In genomic region chr17:80891656-80892055, GRCm38 (mm10) we compare ENCODE assay signal across 11 mouse cellular contexts. TPM values are rescaled to one million over a fixed set of nuclear protein-coding genes. Genes with fewer than 3 reads are reported as not detected.
A peak's percentile ranks its signal among the peaks of the same experiment; 100 is the strongest.
DNase-seq lines count a peak whose midpoint lies in the region; ATAC-seq and TF ChIP-seq lines count a peak whose summit lies in the region.
"Had no signal": no experiment of that assay in that cellular context is flagged by ENCODE, and none has a peak within 500 bp of the region (broad histone marks: within the 10 kb centered on the region; RNA-seq: fewer than 3 reads in every experiment).

No protein-coding gene starts in this region.

- no peaks in the 10 kb centered on the region for H3K9me3 ChIP-seq in heart, embryonic 10.5 days
- no peaks in the 10 kb centered on the region for H3K9me3 ChIP-seq in lung, postnatal 0 days (ENCODE audit: low read length)
- H3K9me3 ChIP-seq in hindbrain, embryonic 11.5 days (ENCODE audit: control insufficient read depth, low read length): no peaks in the 10 kb centered on the region
- H3K9me3 ChIP-seq: neural tube, embryonic 15.5 days had no signal

- ATAC-seq in lung, postnatal 0 days: peak; percentile 67
- ATAC-seq in hindbrain, embryonic 11.5 days (ENCODE audit: low FRiP score): no peak

- DNase-seq in NIH3T3 (ENCODE audit: low read depth): peak; percentile 93
- DNase-seq in adrenal gland, postnatal 14 days: peak; percentile 73
- DNase-seq in heart, embryonic 10.5 days (ENCODE audit: low spot score): no peak
- DNase-seq in lung, postnatal 0 days (ENCODE audit: low spot score): peak; percentile 77
- no peak for DNase-seq in hindbrain, embryonic 11.5 days (ENCODE audit: low spot score)
- DNase-seq in kidney, adult 8-10 months: no peak
- DNase-seq in right cerebral cortex, postnatal 25 days: no peak
- no peak for DNase-seq in right cerebral cortex, adult 2 months (ENCODE audit: low spot score in 2 of 2)
- DNase-seq: gastrocnemius, postnatal 10 days; kidney, adult 9 months had no signal

- TF ChIP-seq CTCF in lung, postnatal 0 days (IDR thresholded peaks at IDR 0.05): no peak

- no peak overlapping the region for H3K9ac ChIP-seq in lung, postnatal 0 days (replicated peaks; ENCODE audit: low read depth)
- H3K9ac ChIP-seq in hindbrain, embryonic 11.5 days (ENCODE audit: low read depth, low read length): no peak overlapping the region
- H3K9ac ChIP-seq: neural tube, embryonic 15.5 days had no signal

- H3K36me3 ChIP-seq in heart, embryonic 10.5 days: no peaks in the 10 kb centered on the region
- H3K36me3 ChIP-seq in lung, postnatal 0 days (ENCODE audit: insufficient read depth, low read length): no peaks in the 10 kb centered on the region
- H3K36me3 ChIP-seq in hindbrain, embryonic 11.5 days (ENCODE audit: control insufficient read depth, insufficient read depth, low read length): no peaks in the 10 kb centered on the region
- H3K36me3 ChIP-seq: neural tube, embryonic 15.5 days had no signal

- peaks cover 22% of the 10 kb centered on the region for H3K4me1 ChIP-seq in heart, embryonic 10.5 days
- H3K4me1 ChIP-seq in lung, postnatal 0 days (ENCODE audit: insufficient read depth, low read depth, low read length): peaks cover 11% of the 10 kb centered on the region
- 0 out of 2 replicates have a peak, but pooled peaks cover 2% of the 10 kb centered on the region for H3K4me1 ChIP-seq in hindbrain, embryonic 11.5 days (replicated peaks; ENCODE audit: control insufficient read depth, insufficient read depth, low read length)

- peak; percentile 28; the same call in 1 of the 2 replicates for TF ChIP-seq EP300 in lung, postnatal 0 days (IDR thresholded peaks at IDR 0.05)

- WGBS in heart, embryonic 10.5 days: 18% methylated on average over 5 of the region's 5 CpGs
- WGBS in lung, postnatal 0 days: 30% methylated on average over 5 of the region's 5 CpGs
- WGBS in hindbrain, embryonic 11.5 days: 66% methylated on average over 5 of the region's 5 CpGs

- no peak overlapping the region for H3K4me2 ChIP-seq in lung, postnatal 0 days (replicated peaks; ENCODE audit: low read depth, low read length)
- H3K4me2 ChIP-seq in hindbrain, embryonic 11.5 days (replicated peaks; ENCODE audit: low read depth, low read length): no peak overlapping the region
- H3K4me2 ChIP-seq: neural tube, embryonic 15.5 days had no signal

- peak overlapping the region; percentile 39 for H3K27ac ChIP-seq in heart, embryonic 10.5 days
- H3K27ac ChIP-seq in lung, postnatal 0 days (ENCODE audit: low read length): no peak overlapping the region
- H3K27ac ChIP-seq in hindbrain, embryonic 11.5 days (ENCODE audit: low read depth, low read length): no peak overlapping the region
- H3K27ac ChIP-seq: neural tube, embryonic 15.5 days had no signal

- no peak overlapping the region for H3K4me3 ChIP-seq in heart, embryonic 10.5 days
- H3K4me3 ChIP-seq in lung, postnatal 0 days (ENCODE audit: low read depth, low read length): no peak overlapping the region
- no peak overlapping the region for H3K4me3 ChIP-seq in hindbrain, embryonic 11.5 days (ENCODE audit: low read depth, low read length)
- H3K4me3 ChIP-seq: neural tube, embryonic 15.5 days had no signal

- H3K27me3 ChIP-seq in heart, embryonic 10.5 days (ENCODE audit: insufficient read depth, poor library complexity, severe bottlenecking): no peaks in the 10 kb centered on the region
- no peaks in the 10 kb centered on the region for H3K27me3 ChIP-seq in lung, postnatal 0 days (replicated peaks; ENCODE audit: insufficient read depth, low read length)
- H3K27me3 ChIP-seq in hindbrain, embryonic 11.5 days (ENCODE audit: control insufficient read depth, insufficient read depth, low read length): no peaks in the 10 kb centered on the region
- H3K27me3 ChIP-seq: neural tube, embryonic 15.5 days had no signal

RNA-seq across cellular contexts. Expression of gene Tmem178, which starts 52.8 kb away (rescaled TPM):
- total RNA-seq in adrenal gland, postnatal 14 days (2021): 4.5 and 6.6 TPM in 2 replicates
- 4.5 and 5.2 TPM in 2 replicates for polyA plus RNA-seq in heart, embryonic 10.5 days (2016; fragmentation: Nextera tagmentation; extraction: Ambion mirVana)
- polyA plus RNA-seq in lung, postnatal 0 days (2015; fragmentation: Nextera tagmentation; extraction: Ambion mirVana): 21.6 and 23.1 TPM in 2 replicates
- polyA plus RNA-seq in hindbrain, embryonic 11.5 days (2014; fragmentation: Nextera tagmentation; extraction: Ambion mirVana): 17.0 and 19.8 TPM in 2 replicates

Comparison
In these comparisons a context has a peak if more than half of its experiments do, and no peak if none do; other contexts are left out.
1. DNase-seq: peak in NIH3T3 (single experiment), adrenal gland, postnatal 14 days (single experiment) and lung, postnatal 0 days (single experiment); none in heart, embryonic 10.5 days (single experiment), hindbrain, embryonic 11.5 days (single experiment), kidney, adult 8-10 months (0 of 2), right cerebral cortex, postnatal 25 days (single experiment) and right cerebral cortex, adult 2 months (0 of 2).